Mouse (Mus musculus): ENCODE measurements around the gene Actr2. TPM values are rescaled to one million over a fixed set of nuclear protein-coding genes. Genes with fewer than 3 reads are reported as not detected.
"Not testable (repeated sequence)": the region's sequence is repeated elsewhere in the genome, so short reads cannot be mapped to it uniquely, and the experiment has no call there.

Gene Actr2
- polyA plus RNA-seq, 1 experiment: 353 TPM

GRCm38 (mm10) chr11:20139711-20140110 lies 27.0 kb upstream of the Actr2 start:
- peaks cover 14% of the 10 kb centered on the region for H3K9me3 ChIP-seq (replicated peaks; ENCODE audit: control insufficient read depth, insufficient read depth, low read length, poor library complexity, severe bottlenecking)
- H3K9ac ChIP-seq (ENCODE audit: low read depth, poor library complexity, severe bottlenecking): peak overlapping the region; percentile 62
- TF ChIP-seq POLR2A (IDR thresholded peaks at IDR 0.05; ENCODE audit: insufficient read depth, low read length) (no peak), CTCF (IDR thresholded peaks at IDR 0.05; ENCODE audit: low read depth, low read length) (no peak), EP300 (IDR thresholded peaks at IDR 0.05; ENCODE audit: insufficient read depth, low read depth, low read length) (no peak)
- H3K27ac ChIP-seq (ENCODE audit: insufficient read depth, low read length): peak overlapping the region; percentile 99
- peaks cover 4% of the 10 kb centered on the region for H3K4me1 ChIP-seq (ENCODE audit: control insufficient read depth, insufficient read depth, low read length)
- H3K27me3 ChIP-seq (ENCODE audit: control insufficient read depth, insufficient read depth, low read length, poor library complexity, severe bottlenecking): no peaks in the 10 kb centered on the region
- no peaks in the 10 kb centered on the region for H3K36me3 ChIP-seq (ENCODE audit: control insufficient read depth, insufficient read depth, low read length, poor library complexity, severe bottlenecking)
- H3K4me3 ChIP-seq (ENCODE audit: low read depth, low read length): no peak overlapping the region

DNA sequence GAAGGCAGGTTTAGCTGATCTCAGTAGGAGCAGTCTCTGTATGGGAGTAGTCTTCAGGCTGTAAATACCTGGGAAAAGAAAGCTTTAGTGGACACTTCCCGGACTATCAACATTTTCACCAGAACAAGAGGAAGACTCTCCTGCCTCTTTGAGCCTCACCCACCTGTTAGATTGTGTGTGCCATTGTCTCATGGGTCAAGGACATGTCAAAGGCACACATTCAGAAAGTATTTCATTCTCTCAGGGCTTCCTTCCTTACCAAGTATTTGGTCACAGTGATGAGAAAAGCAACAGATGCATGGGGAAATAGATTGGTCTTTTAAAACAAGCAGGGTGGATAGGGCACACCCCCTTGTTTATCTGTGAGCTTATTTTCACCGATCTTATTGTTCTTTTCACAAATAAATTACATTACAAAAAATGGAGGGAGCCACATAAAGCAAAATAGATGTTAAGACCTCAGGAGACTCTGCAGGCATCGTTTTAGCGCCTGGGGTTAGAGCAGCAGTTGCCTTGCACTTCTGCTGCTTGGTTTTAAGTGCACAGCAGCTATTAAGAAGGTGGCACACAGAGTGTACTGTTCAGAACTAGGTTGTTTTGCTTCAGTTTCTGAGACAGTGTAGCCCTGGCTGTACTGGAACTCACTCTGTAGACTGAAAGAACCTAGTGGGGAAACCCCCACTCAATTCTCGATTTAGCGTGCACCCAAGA lies 25.9 kb upstream of the Actr2 start:
- H3K36me3 ChIP-seq (ENCODE audit: control insufficient read depth, insufficient read depth, low read length, poor library complexity, severe bottlenecking): no peaks in the 10 kb centered on the region
- no peaks in the 10 kb centered on the region for H3K4me1 ChIP-seq (ENCODE audit: control insufficient read depth, insufficient read depth, low read length)
- H3K27ac ChIP-seq (ENCODE audit: insufficient read depth, low read length): peak overlapping the region; percentile 99
- no peak overlapping the region for H3K4me3 ChIP-seq (ENCODE audit: low read depth, low read length)
- peak overlapping the region; percentile 52 for H3K9ac ChIP-seq (ENCODE audit: low read depth, poor library complexity, severe bottlenecking)
- TF ChIP-seq POLR2A (IDR thresholded peaks at IDR 0.05; ENCODE audit: insufficient read depth, low read length) (no peak), CTCF (IDR thresholded peaks at IDR 0.05; ENCODE audit: low read depth, low read length) (no peak), EP300 (IDR thresholded peaks at IDR 0.05; ENCODE audit: insufficient read depth, low read depth, low read length) (0 out of 2 replicates have a peak, but pooled peaks have one; percentile 67)
- H3K27me3 ChIP-seq (ENCODE audit: control insufficient read depth, insufficient read depth, low read length, poor library complexity, severe bottlenecking): no peaks in the 10 kb centered on the region
- peaks cover 14% of the 10 kb centered on the region for H3K9me3 ChIP-seq (replicated peaks; ENCODE audit: control insufficient read depth, insufficient read depth, low read length, poor library complexity, severe bottlenecking)

DNA sequence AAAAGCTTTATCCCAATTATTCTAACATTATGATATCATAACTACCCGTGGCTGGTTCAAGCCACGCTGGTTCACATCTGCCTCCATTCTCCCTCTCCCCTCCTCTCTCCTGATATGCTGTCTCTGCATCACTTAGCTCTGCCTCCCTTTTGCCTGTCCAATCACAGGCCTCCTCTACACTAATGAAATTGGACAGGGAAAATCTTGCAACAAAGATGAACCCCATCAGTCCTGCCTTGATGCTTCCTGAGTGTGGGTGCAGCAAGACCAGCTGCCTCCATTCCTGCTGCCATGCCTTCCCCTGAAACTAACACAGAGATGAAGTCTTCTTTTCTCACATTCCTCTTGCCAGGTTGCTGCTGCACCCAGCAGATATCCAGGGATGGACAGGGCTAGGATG lies 25.2 kb upstream of the Actr2 start:
- Histone ChIP-seq H3K27ac (ENCODE audit: insufficient read depth, low read length) (peak overlapping the region; percentile 99), H3K4me3 (ENCODE audit: low read depth, low read length) (peak overlapping the region; percentile 56), H3K9me3 (replicated peaks; ENCODE audit: control insufficient read depth, insufficient read depth, low read length, poor library complexity, severe bottlenecking) (peaks cover 14% of the 10 kb centered on the region), H3K36me3 (ENCODE audit: control insufficient read depth, insufficient read depth, low read length, poor library complexity, severe bottlenecking) (no peaks in the 10 kb centered on the region), H3K27me3 (ENCODE audit: control insufficient read depth, insufficient read depth, low read length, poor library complexity, severe bottlenecking) (no peaks in the 10 kb centered on the region), H3K4me1 (ENCODE audit: control insufficient read depth, insufficient read depth, low read length) (no peaks in the 10 kb centered on the region), H3K9ac (ENCODE audit: low read depth, poor library complexity, severe bottlenecking) (peak overlapping the region; percentile 24)
- TF ChIP-seq POLR2A (IDR thresholded peaks at IDR 0.05; ENCODE audit: insufficient read depth, low read length) (no peak), CTCF (IDR thresholded peaks at IDR 0.05; ENCODE audit: low read depth, low read length) (no peak), EP300 (IDR thresholded peaks at IDR 0.05; ENCODE audit: insufficient read depth, low read depth, low read length) (no peak)

DNA sequence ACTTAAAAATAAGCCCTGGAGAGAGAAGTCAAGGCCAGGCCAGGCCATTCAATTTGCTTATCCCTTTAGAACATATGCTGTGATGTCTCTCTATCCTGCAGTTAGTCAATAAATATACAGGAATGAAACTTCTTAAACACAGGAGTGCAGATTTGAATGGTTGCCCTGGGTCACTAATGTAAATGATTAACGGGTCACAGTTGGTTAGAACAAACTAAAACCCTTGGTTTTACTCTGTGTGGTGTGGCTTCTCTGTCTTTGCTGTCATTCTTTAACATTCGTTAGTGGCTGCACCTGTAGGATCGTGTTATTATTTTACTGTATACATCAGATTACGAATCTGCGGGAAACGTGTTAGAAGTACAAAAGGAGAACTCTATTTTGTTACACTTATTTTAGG lies 23.6 kb upstream of the Actr2 start:
- H3K27ac ChIP-seq (ENCODE audit: insufficient read depth, low read length): peak overlapping the region; percentile 1

DNA sequence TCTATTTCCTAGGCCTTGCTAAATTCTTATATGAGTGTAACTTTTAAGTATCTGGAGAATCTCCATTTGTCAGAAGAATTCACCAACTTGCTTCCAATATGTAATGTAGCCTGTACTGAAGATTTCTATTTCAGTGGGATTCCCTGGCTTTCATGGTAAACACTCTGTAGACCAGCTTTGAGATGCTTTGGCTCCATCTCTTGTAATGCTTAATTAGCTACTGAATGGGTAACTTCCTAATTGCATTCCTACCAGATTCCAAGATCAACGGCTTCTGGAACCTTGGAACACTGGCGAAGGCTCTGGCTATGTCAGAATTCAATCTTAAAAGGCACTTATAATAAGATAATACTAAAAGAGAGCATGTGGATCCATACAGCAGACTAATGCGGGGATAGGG lies 22.2 kb upstream of the Actr2 start:
- H3K27me3 ChIP-seq (ENCODE audit: control insufficient read depth, insufficient read depth, low read length, poor library complexity, severe bottlenecking); H3K36me3 ChIP-seq (ENCODE audit: control insufficient read depth, insufficient read depth, low read length, poor library complexity, severe bottlenecking); H3K4me1 ChIP-seq (ENCODE audit: control insufficient read depth, insufficient read depth, low read length); H3K4me3 ChIP-seq (ENCODE audit: low read depth, low read length); H3K9me3 ChIP-seq (replicated peaks; ENCODE audit: control insufficient read depth, insufficient read depth, low read length, poor library complexity, severe bottlenecking): not testable (repeated sequence)
- 0 out of 2 replicates have a peak overlapping the region, but pooled peaks have one; percentile 16 for H3K9ac ChIP-seq (ENCODE audit: low read depth, poor library complexity, severe bottlenecking)
- peak overlapping the region; percentile 72; the same call in 1 of the 2 replicates for H3K27ac ChIP-seq (ENCODE audit: insufficient read depth, low read length)

More for the DNA sequence above, 23.6 kb upstream of the Actr2 start:
- H3K9me3 ChIP-seq (replicated peaks; ENCODE audit: control insufficient read depth, insufficient read depth, low read length, poor library complexity, severe bottlenecking): peaks cover 6% of the 10 kb centered on the region
- TF ChIP-seq POLR2A (IDR thresholded peaks at IDR 0.05; ENCODE audit: insufficient read depth, low read length) (no peak), CTCF (IDR thresholded peaks at IDR 0.05; ENCODE audit: low read depth, low read length) (no peak), EP300 (IDR thresholded peaks at IDR 0.05; ENCODE audit: insufficient read depth, low read depth, low read length) (no peak)
- no peaks in the 10 kb centered on the region for H3K36me3 ChIP-seq (ENCODE audit: control insufficient read depth, insufficient read depth, low read length, poor library complexity, severe bottlenecking)
- H3K9ac ChIP-seq (ENCODE audit: low read depth, poor library complexity, severe bottlenecking): 0 out of 2 replicates have a peak overlapping the region, but pooled peaks have one; percentile 16
- H3K27me3 ChIP-seq (ENCODE audit: control insufficient read depth, insufficient read depth, low read length, poor library complexity, severe bottlenecking): no peaks in the 10 kb centered on the region
- H3K4me3 ChIP-seq (ENCODE audit: low read depth, low read length): no peak overlapping the region
- H3K4me1 ChIP-seq (ENCODE audit: control insufficient read depth, insufficient read depth, low read length): no peaks in the 10 kb centered on the region

- Histone ChIP-seq H3K9me3 (replicated peaks; ENCODE audit: control insufficient read depth, insufficient read depth, low read length, poor library complexity, severe bottlenecking) (peaks cover 11% of the 10 kb centered on the region), H3K4me3 (ENCODE audit: low read depth, low read length) (no peak overlapping the region), H3K36me3 (ENCODE audit: control insufficient read depth, insufficient read depth, low read length, poor library complexity, severe bottlenecking) (no peaks in the 10 kb centered on the region), H3K27me3 (ENCODE audit: control insufficient read depth, insufficient read depth, low read length, poor library complexity, severe bottlenecking) (no peaks in the 10 kb centered on the region), H3K4me1 (ENCODE audit: control insufficient read depth, insufficient read depth, low read length) (no peaks in the 10 kb centered on the region), H3K27ac (ENCODE audit: insufficient read depth, low read length) (peak overlapping the region; percentile 68), H3K9ac (ENCODE audit: low read depth, poor library complexity, severe bottlenecking) (no peak overlapping the region)
- TF ChIP-seq EP300 (IDR thresholded peaks at IDR 0.05; ENCODE audit: insufficient read depth, low read depth, low read length): peak; percentile 97
- TF ChIP-seq CTCF (IDR thresholded peaks at IDR 0.05; ENCODE audit: low read depth, low read length): no peak
Observed at GRCm38 (mm10) chr11:20133721-20134120, 21.0 kb upstream of the Actr2 start.

Measured in ES-Bruce4 (cell line).